Mouse (Mus musculus): ENCODE measurements around the gene Tub. TPM values are rescaled to one million over a fixed set of nuclear protein-coding genes. Genes with fewer than 3 reads are reported as not detected.

Tub gene
- polyA plus RNA-seq (2015; fragmentation: Nextera tagmentation; extraction: Ambion mirVana), result 2.3 and 2.5 TPM in 2 replicates

DNA sequence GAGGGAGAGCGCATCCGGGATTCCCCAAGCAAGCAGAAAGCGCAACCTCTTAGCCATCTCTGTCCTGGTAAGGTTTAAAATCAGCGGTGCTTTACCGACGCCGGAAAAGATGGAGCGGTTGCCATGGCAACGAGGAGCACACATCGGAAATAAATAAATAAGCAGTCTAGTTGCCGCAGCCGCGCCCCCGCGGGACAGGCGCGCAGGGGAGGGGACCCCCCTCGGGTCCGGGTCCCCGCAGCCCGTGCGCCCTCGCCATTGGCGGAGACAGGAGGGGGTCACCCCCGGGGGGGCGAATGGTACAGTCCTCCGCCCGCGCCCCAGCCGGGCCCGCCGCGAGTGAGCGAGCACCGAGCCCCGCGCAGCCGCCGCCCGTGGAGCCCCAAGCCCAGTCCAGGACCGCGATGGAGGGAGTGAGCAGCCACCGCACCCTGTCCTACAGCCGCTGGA lies at the start of gene Tub:
Gene Tub, plus strand, starts transcription at position 27 of the 450 bp plus-strand sequence.
- Histone ChIP-seq H3K9me3 (no peaks in the 10 kb centered on the region), H3K4me3 (peak within 1 kb of the TSS; percentile 50), H3K9ac (0 out of 2 replicates have a peak within 1 kb of the TSS, but pooled peaks have one; percentile 17), H3K4me2 (peak within 1 kb of the TSS; percentile 97), H3K36me3 (0 out of 2 replicates have a peak, but pooled peaks cover 6% of the 10 kb centered on the region), H3K27ac (no peak within 1 kb of the TSS), H3K27me3 (peaks cover 48% of the 10 kb centered on the region), H3K4me1 (peaks cover 13% of the 10 kb centered on the region)
- ATAC-seq (ENCODE audit: insufficient number of reproducible peaks, low FRiP score, low TSS enrichment, low read depth), result no peak
- WGBS, result 1% methylated on average over 44 of the region's 44 CpGs

DNA sequence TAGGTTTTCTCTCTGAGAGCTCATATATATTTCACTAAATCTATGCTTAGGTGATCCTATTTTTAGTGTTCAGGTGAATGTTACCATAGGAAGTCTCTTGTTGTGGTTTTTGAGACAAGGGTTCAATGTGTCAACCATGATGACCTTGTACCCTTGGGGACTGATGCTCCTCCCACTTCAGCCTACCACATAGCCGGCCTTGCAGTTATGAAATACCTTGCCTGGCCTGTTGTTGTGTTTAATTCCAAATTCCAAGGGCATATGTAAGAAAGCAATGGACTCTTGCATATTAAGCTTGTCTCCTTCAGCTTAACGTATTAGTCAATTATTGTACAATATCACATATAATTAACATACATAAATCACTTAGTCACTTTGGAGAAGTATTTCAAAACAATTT lies 46.2 kb upstream of the Tub start:
- no peaks in the 10 kb centered on the region for H3K9me3 ChIP-seq
- 69% methylated on average over 2 of the region's 2 CpGs for WGBS
- H3K4me1 ChIP-seq, result no peaks in the 10 kb centered on the region
- ATAC-seq (ENCODE audit: insufficient number of reproducible peaks, low FRiP score, low TSS enrichment, low read depth), result no peak
- H3K27me3 ChIP-seq, result no peaks in the 10 kb centered on the region
- no peaks in the 10 kb centered on the region for H3K36me3 ChIP-seq
- H3K4me3 ChIP-seq, result no peak overlapping the region
- H3K4me2 ChIP-seq, result no peak overlapping the region
- no peak overlapping the region for H3K9ac ChIP-seq
- no peak overlapping the region for H3K27ac ChIP-seq

DNA sequence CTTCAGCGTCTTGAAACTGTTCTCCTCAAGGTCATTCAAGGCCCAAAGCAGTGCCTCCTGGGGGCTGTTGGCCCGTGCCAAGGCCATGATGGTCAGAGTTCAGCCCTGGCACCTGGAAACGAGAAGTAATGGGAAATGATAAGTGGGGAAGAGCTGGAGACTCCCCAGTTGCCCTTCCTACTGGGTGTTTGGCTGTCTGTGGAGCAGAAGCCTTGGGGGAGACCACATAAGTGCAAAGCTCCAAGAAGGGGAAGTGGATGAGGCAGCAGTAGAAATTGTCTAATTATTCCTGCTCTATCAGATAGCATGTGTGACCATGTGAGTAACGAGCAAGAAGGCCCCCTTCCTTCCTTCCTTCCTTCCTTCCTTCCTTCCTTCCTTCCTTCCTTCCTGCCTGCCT lies 23.1 kb upstream of the Tub start:
- H3K27me3 ChIP-seq, result no peaks in the 10 kb centered on the region
- H3K9me3 ChIP-seq, result no peaks in the 10 kb centered on the region
- H3K36me3 ChIP-seq, result no peaks in the 10 kb centered on the region
- 62% methylated on average over 4 of the region's 4 CpGs for WGBS
- no peak overlapping the region for H3K27ac ChIP-seq
- H3K4me2 ChIP-seq, result no peak overlapping the region
- H3K4me3 ChIP-seq, result no peak overlapping the region
- H3K4me1 ChIP-seq, result no peaks in the 10 kb centered on the region
- H3K9ac ChIP-seq, result no peak overlapping the region
- ATAC-seq (ENCODE audit: insufficient number of reproducible peaks, low FRiP score, low TSS enrichment, low read depth), result no peak

DNA sequence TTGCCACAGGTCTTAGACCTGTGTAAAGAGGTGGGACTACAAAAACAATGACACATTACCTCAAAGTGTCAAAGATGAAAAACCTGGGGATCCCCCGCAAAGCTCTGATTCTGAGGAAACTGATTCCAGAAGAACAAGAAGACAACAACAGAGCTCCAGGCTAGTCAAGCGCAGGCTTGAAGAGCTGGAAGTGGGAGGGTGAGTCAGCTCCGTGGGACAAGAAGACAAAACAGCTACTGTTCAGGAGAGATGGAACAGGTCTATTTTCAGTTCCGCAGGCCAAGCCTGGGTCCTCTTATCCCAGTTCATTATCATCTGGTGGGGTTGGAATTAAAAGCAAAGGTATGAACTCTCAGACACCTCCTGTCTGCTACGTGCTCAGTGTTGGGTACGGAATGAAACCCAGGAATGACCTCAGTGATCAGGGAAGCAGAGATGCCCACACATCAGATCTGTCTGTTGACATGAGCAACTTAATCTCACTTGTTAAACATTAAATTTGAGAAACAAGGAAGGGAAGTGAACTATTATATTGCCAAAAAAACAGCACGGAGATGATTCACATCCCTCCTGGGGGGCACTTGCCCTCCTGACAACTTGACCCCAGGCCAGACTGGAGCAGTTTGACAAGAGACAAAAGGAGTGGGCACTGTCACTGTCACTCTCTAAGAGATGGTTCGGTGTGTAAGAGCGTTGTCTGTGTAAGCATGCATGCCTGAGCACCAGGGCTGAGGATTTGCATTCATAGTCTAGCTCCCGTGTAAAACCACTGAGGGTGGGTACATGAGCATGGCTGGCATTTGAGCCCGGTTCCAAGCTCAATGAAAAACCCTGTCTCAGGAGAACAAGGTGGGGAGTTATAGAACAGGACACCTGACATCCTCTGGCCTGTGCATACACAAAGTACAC lies 21.6 kb upstream of the Tub start:
- Histone ChIP-seq H3K4me3 (no peak overlapping the region), H3K27ac (no peak overlapping the region), H3K4me2 (no peak overlapping the region), H3K4me1 (no peaks in the 10 kb centered on the region), H3K9me3 (no peaks in the 10 kb centered on the region), H3K9ac (no peak overlapping the region), H3K27me3 (no peaks in the 10 kb centered on the region), H3K36me3 (no peaks in the 10 kb centered on the region)
- 76% methylated on average over 11 of the region's 11 CpGs for WGBS
- no peak for ATAC-seq (ENCODE audit: insufficient number of reproducible peaks, low FRiP score, low TSS enrichment, low read depth)

DNA sequence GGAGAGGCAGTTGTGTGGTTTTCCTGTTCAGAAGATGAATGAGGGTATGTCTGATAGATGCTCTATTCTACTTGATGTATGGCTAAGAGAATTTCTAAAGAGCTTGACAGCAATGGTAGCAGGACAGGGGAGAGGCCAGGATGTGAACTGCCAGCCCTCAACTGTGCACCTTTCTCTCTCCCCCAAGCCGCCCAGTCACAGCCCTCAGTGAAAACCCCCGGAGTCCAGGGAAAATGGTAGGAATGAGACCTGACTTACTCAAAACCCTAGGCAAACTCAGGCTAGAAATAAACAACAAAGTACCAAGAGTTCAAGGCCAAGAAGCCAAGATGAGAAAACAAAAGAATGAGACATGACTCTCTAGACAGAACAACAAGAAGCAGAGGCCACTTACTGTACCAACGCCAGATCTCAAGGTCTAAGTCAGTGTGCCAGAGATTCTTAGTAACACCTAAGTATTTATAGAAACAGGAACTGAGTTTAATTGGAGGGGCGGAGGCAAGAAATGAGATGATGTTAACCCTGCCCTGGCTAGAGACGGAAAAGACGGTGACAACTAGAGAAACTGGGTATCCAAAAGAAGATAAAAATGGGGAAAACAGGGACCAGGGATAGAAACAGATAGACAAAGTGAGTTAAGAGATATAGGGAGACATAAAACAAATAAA lies 20.3 kb upstream of the Tub start, which contains the start of gene Nlrp10:
Gene Nlrp10, minus strand, starts transcription at position 453 of the 668 bp plus-strand sequence.
- Histone ChIP-seq H3K27ac (no peak within 1 kb of the TSS), H3K4me3 (no peak within 1 kb of the TSS), H3K27me3 (no peaks in the 10 kb centered on the region), H3K9ac (no peak within 1 kb of the TSS), H3K36me3 (no peaks in the 10 kb centered on the region), H3K4me2 (no peak within 1 kb of the TSS), H3K9me3 (no peaks in the 10 kb centered on the region), H3K4me1 (peaks cover under 1% of the 10 kb centered on the region; the same call in 1 of the 2 replicates)
- ATAC-seq (ENCODE audit: insufficient number of reproducible peaks, low FRiP score, low TSS enrichment, low read depth), result no peak
- 60% methylated on average over 6 of the region's 6 CpGs for WGBS

DNA sequence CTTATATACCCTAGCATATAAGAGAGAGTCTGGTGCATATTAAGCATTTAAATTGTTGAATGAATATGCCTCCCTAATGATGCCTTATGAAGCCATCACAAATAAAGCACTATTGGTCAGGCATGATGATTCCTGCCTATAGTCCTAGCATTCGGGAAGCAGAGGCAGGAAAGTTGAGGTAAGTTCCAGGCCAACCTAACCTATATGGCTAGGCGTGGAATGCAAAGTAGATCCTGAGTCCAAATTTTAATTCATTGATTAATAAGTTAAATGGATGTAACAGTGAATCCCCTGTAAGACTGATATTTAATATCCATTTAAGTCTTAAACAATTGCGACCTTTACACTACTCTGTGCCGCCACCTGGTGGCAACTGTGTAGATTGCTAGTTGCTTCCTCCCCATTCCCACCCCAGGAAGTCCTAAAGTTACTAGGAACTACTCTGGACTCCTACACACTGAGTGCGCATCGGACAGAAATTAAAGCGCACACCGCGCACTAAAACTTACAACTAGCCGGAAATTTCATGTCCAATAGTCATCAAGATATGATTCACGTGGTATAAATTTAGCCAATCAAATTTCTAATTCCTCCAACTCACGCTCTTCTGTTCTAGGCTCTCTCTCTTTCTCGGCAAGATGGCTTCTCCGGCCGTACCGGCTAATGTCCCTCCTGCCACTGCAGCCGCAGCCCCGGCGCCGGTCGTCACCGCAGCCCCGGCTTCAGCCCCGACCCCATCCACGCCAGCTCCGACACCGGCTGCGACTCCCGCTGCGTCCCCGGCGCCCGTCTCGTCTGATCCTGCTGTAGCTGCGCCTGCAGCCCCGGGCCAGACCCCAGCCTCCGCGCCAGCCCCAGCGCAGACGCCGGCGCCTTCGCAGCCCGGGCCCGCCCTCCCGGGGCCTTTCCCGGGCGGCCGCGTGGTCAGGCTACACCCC lies 16.1 kb upstream of the Tub start, which contains the start of gene Eif3f:
Gene Eif3f, plus strand, starts transcription at position 624 of the 938 bp plus-strand sequence.
- 2% methylated on average over 50 of the region's 50 CpGs for WGBS
- ATAC-seq (ENCODE audit: insufficient number of reproducible peaks, low FRiP score, low TSS enrichment, low read depth), result peak; percentile 96
- peak within 1 kb of the TSS; percentile 82 for H3K27ac ChIP-seq
- H3K4me1 ChIP-seq, result peaks cover 17% of the 10 kb centered on the region
- H3K4me2 ChIP-seq, result peak within 1 kb of the TSS; percentile 74
- peaks cover 22% of the 10 kb centered on the region for H3K36me3 ChIP-seq
- no peaks in the 10 kb centered on the region for H3K9me3 ChIP-seq
- H3K9ac ChIP-seq, result peak within 1 kb of the TSS; percentile 97
- no peaks in the 10 kb centered on the region for H3K27me3 ChIP-seq
- H3K4me3 ChIP-seq, result peak within 1 kb of the TSS; percentile 96

DNA sequence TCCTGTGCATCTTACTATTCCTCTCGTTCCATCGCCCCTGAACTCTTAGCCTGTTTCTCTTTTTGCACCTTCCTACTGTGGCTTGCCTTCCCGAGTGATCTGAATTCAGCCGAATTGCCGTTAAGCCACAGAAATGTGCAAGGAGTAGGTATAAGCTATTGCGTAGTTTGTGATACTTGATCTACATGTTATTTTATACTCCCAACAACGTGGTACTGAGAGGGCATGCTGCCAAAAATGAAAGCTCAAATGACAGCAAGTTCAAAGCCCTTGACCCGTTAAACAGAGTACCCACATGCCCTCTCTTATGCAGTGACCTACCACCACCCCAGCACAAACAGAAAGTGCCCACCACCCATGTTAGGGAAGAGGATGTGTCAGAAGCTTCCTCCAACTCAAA lies 15.3 kb upstream of the Tub start:
- Histone ChIP-seq H3K27ac (peak overlapping the region; percentile 82; the same call in 1 of the 2 replicates), H3K27me3 (no peaks in the 10 kb centered on the region), H3K4me3 (peak overlapping the region; percentile 96), H3K9me3 (no peaks in the 10 kb centered on the region), H3K9ac (peak overlapping the region; percentile 97), H3K36me3 (peaks cover 30% of the 10 kb centered on the region), H3K4me2 (peak overlapping the region; percentile 74), H3K4me1 (peaks cover 17% of the 10 kb centered on the region)
- no peak for ATAC-seq (ENCODE audit: insufficient number of reproducible peaks, low FRiP score, low TSS enrichment, low read depth)
- WGBS, result 1% methylated on average over 8 of the region's 8 CpGs

DNA sequence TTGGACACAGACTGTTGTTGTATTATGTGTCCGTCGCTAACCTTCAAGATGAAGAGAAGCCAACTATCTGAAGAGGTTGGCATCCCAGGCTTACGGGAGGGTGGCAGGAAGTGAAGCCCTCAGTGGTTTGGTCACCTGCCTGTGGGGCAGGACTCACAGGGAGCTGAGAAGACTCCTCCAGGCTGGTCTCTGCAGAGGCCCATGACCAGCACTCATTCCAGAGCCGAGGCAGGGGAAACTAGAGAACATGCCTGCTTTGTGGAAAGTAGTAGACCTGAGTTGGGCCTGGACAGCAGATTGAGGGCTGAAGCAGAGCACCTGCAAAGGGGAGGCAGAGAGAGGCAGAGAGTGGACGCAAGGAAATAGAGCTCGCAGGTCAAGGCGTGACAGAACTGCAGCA lies 14.7 kb upstream of the Tub start:
- ATAC-seq (ENCODE audit: insufficient number of reproducible peaks, low FRiP score, low TSS enrichment, low read depth), result no peak
- no peaks in the 10 kb centered on the region for H3K27me3 ChIP-seq
- peaks cover 35% of the 10 kb centered on the region for H3K36me3 ChIP-seq
- no peak overlapping the region for H3K27ac ChIP-seq
- peak overlapping the region; percentile 74 for H3K4me2 ChIP-seq
- H3K9me3 ChIP-seq, result no peaks in the 10 kb centered on the region
- H3K4me3 ChIP-seq, result peak overlapping the region; percentile 96
- H3K9ac ChIP-seq, result no peak overlapping the region
- H3K4me1 ChIP-seq, result peaks cover 17% of the 10 kb centered on the region
- WGBS, result 85% methylated on average over 7 of the region's 7 CpGs

DNA sequence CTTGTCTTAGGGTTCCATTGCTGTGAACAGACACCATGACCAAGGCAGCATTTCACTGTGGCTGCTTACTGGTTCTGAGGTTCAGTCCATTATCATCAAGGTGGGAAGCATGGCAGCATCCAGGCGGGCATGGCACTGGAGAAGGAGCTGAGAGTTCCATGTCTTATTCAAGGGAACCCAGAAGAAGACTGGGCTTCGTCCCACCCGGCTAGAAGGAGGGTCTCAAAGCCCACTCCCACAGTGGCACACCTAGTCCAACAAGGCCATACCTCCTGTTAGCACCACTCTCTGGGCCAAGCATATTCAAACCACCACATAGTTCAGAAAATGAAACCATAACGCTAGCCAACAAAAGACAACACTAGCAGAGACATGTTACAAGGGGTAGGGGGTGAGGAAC lies 13.5 kb upstream of the Tub start:
- no peak for ATAC-seq (ENCODE audit: insufficient number of reproducible peaks, low FRiP score, low TSS enrichment, low read depth)
- Histone ChIP-seq H3K36me3 (peaks cover 47% of the 10 kb centered on the region), H3K4me2 (no peak overlapping the region), H3K4me1 (peaks cover 17% of the 10 kb centered on the region), H3K27me3 (no peaks in the 10 kb centered on the region), H3K9me3 (no peaks in the 10 kb centered on the region), H3K27ac (no peak overlapping the region), H3K9ac (no peak overlapping the region), H3K4me3 (no peak overlapping the region)
- 93% methylated on average over 4 of the region's 4 CpGs for WGBS

DNA sequence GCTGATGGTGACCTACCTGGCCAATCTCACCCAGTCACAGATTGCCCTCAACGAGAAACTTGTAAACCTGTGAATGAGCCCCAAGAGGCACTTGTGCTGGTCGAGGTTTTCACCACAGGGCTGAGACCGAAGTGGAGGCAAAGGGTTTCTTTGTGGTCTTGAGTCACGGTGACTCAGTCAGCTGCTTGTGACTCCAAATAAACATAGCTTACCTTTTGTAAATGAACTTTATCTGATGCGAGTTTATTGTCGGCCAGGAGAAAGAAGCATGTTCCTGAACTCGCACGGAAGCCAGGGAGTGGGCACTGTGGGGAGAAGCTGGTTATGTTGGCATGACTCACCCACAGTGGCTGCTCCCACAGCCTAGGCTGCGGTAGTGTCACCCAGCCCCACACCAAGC lies 8.7 kb upstream of the Tub start:
- Histone ChIP-seq H3K9me3 (no peaks in the 10 kb centered on the region), H3K27ac (no peak overlapping the region), H3K27me3 (no peaks in the 10 kb centered on the region), H3K9ac (no peak overlapping the region), H3K4me3 (no peak overlapping the region), H3K4me1 (peaks cover 3% of the 10 kb centered on the region; the same call in 1 of the 2 replicates), H3K4me2 (no peak overlapping the region), H3K36me3 (peaks cover 74% of the 10 kb centered on the region)
- ATAC-seq (ENCODE audit: insufficient number of reproducible peaks, low FRiP score, low TSS enrichment, low read depth), result no peak
- WGBS, result 83% methylated on average over 9 of the region's 9 CpGs

DNA sequence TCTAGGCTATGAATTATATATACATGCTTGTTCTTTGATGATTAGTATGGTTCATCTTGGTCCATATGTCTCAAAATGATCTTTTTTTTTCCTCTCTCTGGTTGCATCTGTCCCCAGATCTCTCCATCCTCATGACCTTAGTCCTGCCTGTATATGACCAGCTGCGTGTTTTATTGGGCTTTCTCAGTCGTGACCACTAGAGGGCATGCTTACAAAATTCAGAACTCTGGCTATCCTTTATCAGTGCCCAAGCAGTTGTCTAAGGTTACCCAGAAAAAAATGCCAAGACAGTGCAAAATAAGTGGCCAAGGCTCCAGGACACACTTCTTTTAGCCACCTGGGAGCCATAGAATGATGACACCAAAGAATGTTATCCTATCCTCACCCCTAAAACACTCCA lies 6.1 kb upstream of the Tub start:
- Histone ChIP-seq H3K27ac (no peak overlapping the region), H3K4me1 (no peaks in the 10 kb centered on the region), H3K9ac (no peak overlapping the region), H3K27me3 (peaks cover 5% of the 10 kb centered on the region), H3K4me2 (no peak overlapping the region), H3K9me3 (no peaks in the 10 kb centered on the region), H3K4me3 (no peak overlapping the region), H3K36me3 (peaks cover 55% of the 10 kb centered on the region)
- ATAC-seq (ENCODE audit: insufficient number of reproducible peaks, low FRiP score, low TSS enrichment, low read depth), result no peak
- 6% methylated on average over 2 of the region's 2 CpGs for WGBS
